Mouse (Mus musculus): Measurements from ENCODE around the gene Phtf2.

DNA sequence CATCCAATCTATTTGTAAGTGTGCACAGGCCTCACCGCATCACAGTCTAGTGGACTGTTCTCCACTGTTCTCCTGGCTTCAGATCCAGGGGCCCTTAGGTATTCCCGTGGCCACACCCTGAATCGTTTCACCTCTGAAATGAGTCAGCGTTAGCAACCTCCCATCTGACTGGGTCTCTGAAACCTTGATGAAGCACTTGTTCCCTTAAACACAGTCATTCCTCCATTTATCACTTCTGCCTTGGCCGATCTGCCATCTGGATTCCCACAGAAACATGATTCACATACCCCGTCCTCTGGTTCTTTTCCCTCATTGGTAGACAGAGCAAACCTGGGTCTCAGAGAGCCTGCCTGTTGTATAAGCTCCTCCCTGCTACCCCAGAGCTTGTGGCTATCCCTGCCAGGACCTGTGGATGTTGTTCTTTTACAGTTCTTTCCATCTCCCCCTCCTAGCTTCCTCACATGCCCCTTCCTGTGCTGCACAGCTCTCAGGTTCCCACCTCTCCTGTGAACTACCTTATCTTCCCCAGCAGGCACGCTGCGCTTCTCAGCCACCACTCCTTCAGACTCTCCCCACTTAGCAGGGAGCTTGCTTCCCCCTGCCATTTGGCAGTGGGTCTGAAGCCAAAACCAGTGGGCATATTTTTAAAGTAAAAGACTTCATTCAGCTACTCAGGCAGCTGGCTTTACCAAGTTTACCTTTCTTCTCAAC lies 103.5 kb downstream of the Phtf2 start:
- TF ChIP-seq HCFC1 (IDR thresholded peaks at IDR 0.05; ENCODE audit: borderline replicate concordance, insufficient read depth, low read length) (no peak), ZNF384 (IDR thresholded peaks at IDR 0.05; ENCODE audit: low read depth, low read length) (no peak), CHD2 (IDR thresholded peaks at IDR 0.05; ENCODE audit: low read depth, low read length) (no peak), ZC3H11A (IDR thresholded peaks at IDR 0.05; ENCODE audit: borderline replicate concordance, low read depth, low read length) (no peak)
